Mouse (Mus musculus): ENCODE data around the gene Ryr2.

DNA sequence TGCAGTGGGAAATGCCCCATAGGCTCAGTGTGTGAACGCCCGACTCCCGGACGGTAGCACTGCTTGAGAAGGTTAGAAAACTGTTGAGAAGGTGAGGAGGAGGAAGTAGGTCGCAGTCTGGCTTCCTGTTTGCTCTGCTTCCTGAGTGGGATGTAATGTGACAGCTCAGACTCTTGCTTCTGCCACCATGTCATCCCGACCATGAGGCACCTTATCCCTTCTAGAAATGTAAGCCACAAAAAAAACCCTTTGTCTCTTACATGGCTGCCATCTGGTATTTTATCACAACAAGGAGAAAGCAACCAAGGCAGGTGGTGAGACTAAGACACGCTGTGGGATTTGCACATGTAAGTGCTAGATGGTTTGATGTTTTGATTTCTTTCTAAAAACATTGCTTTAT is 12.2 kb downstream of the Ryr2 start:
- TF ChIP-seq POLR2A (IDR thresholded peaks at IDR 0.05; ENCODE audit: insufficient read depth, low read depth, low read length) (no peak), CTCF (IDR thresholded peaks at IDR 0.05) (no peak), EP300 (IDR thresholded peaks at IDR 0.05; ENCODE audit: insufficient read depth, low read depth, low read length) (no peak)
